Comparison of ENCODE assay signal across 34 mouse cellular contexts in the genomic region with DNA sequence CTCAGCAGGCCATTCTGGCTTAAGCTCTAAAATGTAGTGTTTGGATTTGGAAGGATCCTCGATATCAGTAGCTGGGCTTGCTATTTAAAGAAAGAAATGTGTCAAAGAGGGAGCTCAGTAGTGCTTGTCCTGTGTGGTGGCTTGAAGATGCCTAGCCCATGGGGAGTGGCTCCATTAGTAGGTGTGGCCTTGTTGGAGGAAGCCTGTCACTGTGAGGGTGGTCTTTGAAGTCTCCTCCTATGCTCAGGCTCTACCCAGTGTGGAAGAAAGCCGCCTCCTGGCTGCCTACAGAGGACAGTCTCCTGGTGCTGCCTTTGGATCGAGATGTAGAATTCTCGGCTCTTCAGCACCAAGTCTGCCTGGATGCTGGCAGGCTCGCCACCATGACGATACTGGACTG. TPM values are rescaled to one million over a fixed set of nuclear protein-coding genes. Genes with fewer than 3 reads are reported as not detected.
DNase-seq lines count a peak whose midpoint lies in the region; ATAC-seq and TF ChIP-seq lines count a peak whose summit lies in the region.
"Had no signal": no experiment of that assay in that cellular context is flagged by ENCODE, and none has a peak within 500 bp of the region (broad histone marks: within the 10 kb centered on the region; RNA-seq: fewer than 3 reads in every experiment).

No protein-coding gene starts in this region.

- no peak overlapping the region for H3K4me3 ChIP-seq in heart, embryonic 12.5 days
- no peak overlapping the region for H3K4me3 ChIP-seq in heart, postnatal 0 days (ENCODE audit: low read depth, low read length)
- H3K4me3 ChIP-seq in MEL (ENCODE audit: control insufficient read depth in 1 of 2, insufficient read depth in 1 of 2, low read depth in 2 of 2, low read length in 2 of 2) = no peak overlapping the region
- H3K4me3 ChIP-seq in stomach, embryonic 16.5 days (replicated peaks; ENCODE audit: low read length) = no peak overlapping the region
- H3K4me3 ChIP-seq in midbrain, postnatal 0 days (ENCODE audit: low read depth, low read length) = no peak overlapping the region
- H3K4me3 ChIP-seq: forebrain, embryonic 13.5 days; kidney, embryonic 15.5 days; layer of hippocampus, adult 2 months; limb, embryonic 13.5 days; liver, embryonic 13.5 days; megakaryocyte, embryonic 14.5 days; midbrain, embryonic 12.5 days; neural tube, embryonic 13.5 days had no signal

- H3K27ac ChIP-seq in heart, embryonic 12.5 days (ENCODE audit: poor library complexity, severe bottlenecking) = 0 out of 2 replicates have a peak overlapping the region, but pooled peaks have one; percentile 41
- no peak overlapping the region for H3K27ac ChIP-seq in heart, postnatal 0 days (ENCODE audit: low read depth)
- no peak overlapping the region for H3K27ac ChIP-seq in MEL (ENCODE audit: control insufficient read depth, low read depth, low read length)
- H3K27ac ChIP-seq in stomach, embryonic 16.5 days (ENCODE audit: low read length) = no peak overlapping the region
- H3K27ac ChIP-seq in midbrain, postnatal 0 days (ENCODE audit: low read depth, low read length) = no peak overlapping the region
- H3K27ac ChIP-seq: forebrain, embryonic 13.5 days; hindbrain, embryonic 14.5 days; kidney, embryonic 15.5 days; layer of hippocampus, adult 2 months; limb, embryonic 13.5 days; liver, embryonic 13.5 days; midbrain, embryonic 12.5 days; neural tube, embryonic 13.5 days had no signal

- no peak for TF ChIP-seq EP300 in heart, postnatal 0 days (IDR thresholded peaks at IDR 0.05; ENCODE audit: low read depth)
- no peak for TF ChIP-seq EP300 in MEL (IDR thresholded peaks at IDR 0.05; ENCODE audit: low read depth in 1 of 2, low read length in 2 of 2)

- no peaks in the 10 kb centered on the region for H3K27me3 ChIP-seq in heart, embryonic 12.5 days (replicated peaks)
- no peaks in the 10 kb centered on the region for H3K27me3 ChIP-seq in heart, postnatal 0 days (ENCODE audit: control insufficient read depth, insufficient read depth, low read length)
- H3K27me3 ChIP-seq in MEL (ENCODE audit: control insufficient read depth in 1 of 2, insufficient read depth in 2 of 2, low read length in 2 of 2) = peaks cover 0 to 1% of the 10 kb centered on the region in 2 experiments; a peak in 1 of 4 replicates
- H3K27me3 ChIP-seq in stomach, embryonic 16.5 days (ENCODE audit: control insufficient read depth, insufficient read depth, low read length) = no peaks in the 10 kb centered on the region
- H3K27me3 ChIP-seq in midbrain, postnatal 0 days (ENCODE audit: insufficient read depth, low read length) = no peaks in the 10 kb centered on the region
- H3K27me3 ChIP-seq: forebrain, embryonic 13.5 days; kidney, embryonic 15.5 days; limb, embryonic 13.5 days; liver, embryonic 13.5 days; megakaryocyte, embryonic 14.5 days; midbrain, embryonic 12.5 days; neural tube, embryonic 13.5 days had no signal

- no peaks in the 10 kb centered on the region for H3K9me3 ChIP-seq in heart, embryonic 12.5 days (replicated peaks)
- no peaks in the 10 kb centered on the region for H3K9me3 ChIP-seq in heart, postnatal 0 days (replicated peaks; ENCODE audit: control insufficient read depth, low read length)
- H3K9me3 ChIP-seq in MEL (replicated peaks; ENCODE audit: insufficient read depth, low read length) = no peaks in the 10 kb centered on the region
- H3K9me3 ChIP-seq in stomach, embryonic 16.5 days (replicated peaks; ENCODE audit: control insufficient read depth, low read length) = no peaks in the 10 kb centered on the region
- H3K9me3 ChIP-seq in midbrain, postnatal 0 days (ENCODE audit: low read length) = no peaks in the 10 kb centered on the region
- H3K9me3 ChIP-seq: forebrain, embryonic 13.5 days; kidney, embryonic 15.5 days; limb, embryonic 13.5 days; liver, embryonic 13.5 days; megakaryocyte, embryonic 14.5 days; midbrain, embryonic 12.5 days; neural tube, embryonic 13.5 days had no signal

- TF ChIP-seq RAD21 in MEL (IDR thresholded peaks at IDR 0.05; ENCODE audit: low read depth, low read length) = no peak

- H3K4me2 ChIP-seq in heart, embryonic 12.5 days = peak overlapping the region; percentile 11; the same call in 1 of the 2 replicates
- H3K4me2 ChIP-seq in heart, postnatal 0 days (ENCODE audit: low read depth, low read length) = no peak overlapping the region
- H3K4me2 ChIP-seq in stomach, embryonic 16.5 days (ENCODE audit: low read depth, low read length) = no peak overlapping the region
- H3K4me2 ChIP-seq in midbrain, postnatal 0 days (ENCODE audit: low read depth, low read length, poor library complexity, severe bottlenecking) = no peak overlapping the region
- H3K4me2 ChIP-seq: forebrain, embryonic 13.5 days; hindbrain, embryonic 14.5 days; kidney, embryonic 15.5 days; limb, embryonic 13.5 days; liver, embryonic 13.5 days; midbrain, embryonic 12.5 days; neural tube, embryonic 13.5 days had no signal

- TF ChIP-seq POLR2A in MEL (IDR thresholded peaks at IDR 0.05; ENCODE audit: control insufficient read depth in 1 of 2, insufficient read depth in 1 of 2, low read depth in 1 of 2, low read length in 2 of 2, poor library complexity in 1 of 2) = no peak

- H3K4me1 ChIP-seq in heart, embryonic 12.5 days (replicated peaks) = peaks cover 9% of the 10 kb centered on the region
- H3K4me1 ChIP-seq in heart, postnatal 0 days (ENCODE audit: control insufficient read depth, insufficient read depth) = no peaks in the 10 kb centered on the region
- H3K4me1 ChIP-seq in MEL (ENCODE audit: control insufficient read depth in 1 of 2, insufficient read depth in 2 of 2, low read length in 2 of 2) = no peaks in the 10 kb centered on the region
- H3K4me1 ChIP-seq in stomach, embryonic 16.5 days (ENCODE audit: control insufficient read depth, insufficient read depth, low read length) = no peaks in the 10 kb centered on the region
- no peaks in the 10 kb centered on the region for H3K4me1 ChIP-seq in midbrain, postnatal 0 days (ENCODE audit: insufficient read depth, low read length)
- H3K4me1 ChIP-seq: forebrain, embryonic 13.5 days; kidney, embryonic 15.5 days; limb, embryonic 13.5 days; liver, embryonic 13.5 days; midbrain, embryonic 12.5 days; neural tube, embryonic 13.5 days had no signal

- no peak overlapping the region for H3K9ac ChIP-seq in heart, embryonic 12.5 days
- H3K9ac ChIP-seq in heart, postnatal 0 days (replicated peaks; ENCODE audit: low read depth, low read length) = no peak overlapping the region
- no peak overlapping the region for H3K9ac ChIP-seq in MEL (ENCODE audit: control insufficient read depth, low read depth, low read length, poor library complexity, severe bottlenecking)
- H3K9ac ChIP-seq in stomach, embryonic 16.5 days (ENCODE audit: low read length) = no peak overlapping the region
- no peak overlapping the region for H3K9ac ChIP-seq in midbrain, postnatal 0 days (replicated peaks; ENCODE audit: low read length, poor library complexity, severe bottlenecking)
- H3K9ac ChIP-seq: forebrain, embryonic 13.5 days; hindbrain, embryonic 14.5 days; kidney, embryonic 15.5 days; limb, embryonic 13.5 days; liver, embryonic 13.5 days; midbrain, embryonic 12.5 days; neural tube, embryonic 13.5 days had no signal

- no peak for DNase-seq in heart, postnatal 4 days
- peak; percentile 24 for DNase-seq in heart, postnatal 0 days (ENCODE audit: low spot score)
- DNase-seq in heart, adult 11 months = no peak
- peak; percentile 16 for DNase-seq in MEL (ENCODE audit: low read depth, low spot score)
- DNase-seq in adrenal gland, postnatal 4 days (ENCODE audit: low spot score in 2 of 2) = no peak
- DNase-seq in midbrain, postnatal 0 days (ENCODE audit: low spot score) = no peak
- DNase-seq: adrenal gland, postnatal 10 days; cerebellum, adult 11-12 months; cerebellum, adult 9-11 months; gastrocnemius, postnatal 14 days; kidney, adult 11 months; kidney, postnatal 36 days; liver, embryonic 13.5 days; lung, adult 18-20 months; lung, postnatal 4 days; thymus, postnatal 14 days had no signal

- 39% methylated on average over 6 of the region's 6 CpGs for WGBS in heart, embryonic 12.5 days
- 39% methylated on average over 6 of the region's 6 CpGs for WGBS in heart, postnatal 0 days
- 47% methylated on average over 6 of the region's 6 CpGs for WGBS in stomach, embryonic 16.5 days
- 58% methylated on average over 6 of the region's 6 CpGs for WGBS in midbrain, postnatal 0 days

- TF ChIP-seq CTCF in heart, postnatal 0 days (IDR thresholded peaks at IDR 0.05; ENCODE audit: low read depth) = no peak
- no peak for TF ChIP-seq CTCF in MEL (IDR thresholded peaks at IDR 0.05 in 2 of 3, conservative IDR thresholded peaks at IDR 0.05 in 1 of 3; ENCODE audit: control insufficient read depth in 1 of 3, insufficient read depth in 1 of 3, low read depth in 2 of 3, low read length in 3 of 3, poor library complexity in 1 of 3, severe bottlenecking in 1 of 3)
- no peak for TF ChIP-seq CTCF in midbrain, postnatal 0 days (IDR thresholded peaks at IDR 0.05)

- ATAC-seq in heart, embryonic 12.5 days (ENCODE audit: insufficient number of reproducible peaks, low FRiP score) = no peak
- peak; percentile 66; the same call in 1 of the 2 replicates for ATAC-seq in heart, postnatal 0 days (ENCODE audit: insufficient read depth, low read depth)
- ATAC-seq in stomach, embryonic 16.5 days (ENCODE audit: insufficient read depth, low FRiP score) = peak; percentile 56; the same call in 1 of the 2 replicates
- no peak for ATAC-seq in midbrain, postnatal 0 days (ENCODE audit: low FRiP score)
- ATAC-seq: forebrain, embryonic 13.5 days; lung, postnatal 0 days had no signal

- no peaks in the 10 kb centered on the region for H3K79me2 ChIP-seq in MEL (ENCODE audit: control insufficient read depth, insufficient read depth, low read length, poor library complexity)

- peaks cover 44% of the 10 kb centered on the region for H3K36me3 ChIP-seq in heart, embryonic 12.5 days
- H3K36me3 ChIP-seq in heart, postnatal 0 days (replicated peaks; ENCODE audit: control insufficient read depth, insufficient read depth, low read length) = peaks cover 41% of the 10 kb centered on the region
- H3K36me3 ChIP-seq in MEL (ENCODE audit: control insufficient read depth in 1 of 2, insufficient read depth in 2 of 2, low read length in 2 of 2) = peaks cover 0 to 10% of the 10 kb centered on the region in 2 experiments; a peak in 2 of 4 replicates
- H3K36me3 ChIP-seq in stomach, embryonic 16.5 days (ENCODE audit: control insufficient read depth, insufficient read depth, low read length) = peaks cover 20% of the 10 kb centered on the region
- peaks cover 33% of the 10 kb centered on the region for H3K36me3 ChIP-seq in midbrain, postnatal 0 days (ENCODE audit: insufficient read depth, low read length)

RNA-seq across cellular contexts. Expression of a gene that starts 10.0 kb away (rescaled TPM):
- 237 and 240 TPM in 2 replicates for polyA plus RNA-seq in heart, embryonic 12.5 days (2016; fragmentation: Nextera tagmentation; extraction: Ambion mirVana)
- total RNA-seq in heart, postnatal 4 days (2021) = 100 to 1,000 TPM; 283 to 286 TPM
- 156 and 175 TPM in 2 replicates for total RNA-seq in heart, postnatal 0 days (2014; rRNA removed; ENCODE audit: low replicate concordance)
- polyA plus RNA-seq in heart, postnatal 0 days (2015; fragmentation: Nextera tagmentation; extraction: Ambion mirVana) = 478 and 500 TPM in 2 replicates
- 255 and 257 TPM in 2 replicates for total RNA-seq in MEL (2012; rRNA removed)
- 100 to 1,000 TPM; 189 to 260 TPM for polyA plus RNA-seq in MEL (2012; ENCODE audit: insufficient read depth in 1 of 2, insufficient read length in 2 of 2, low read depth in 1 of 2, low replicate concordance in 2 of 2, missing spikeins in 1 of 2)
- 216 and 225 TPM in 2 replicates for polyA plus RNA-seq in stomach, embryonic 16.5 days (2015; fragmentation: Nextera tagmentation; extraction: Ambion mirVana)
- 100 to 1,000 TPM; 184 to 212 TPM for total RNA-seq in adrenal gland, postnatal 4 days (2021)
- total RNA-seq in midbrain, postnatal 0 days (2014; rRNA removed) = 72.4 and 91.7 TPM in 2 replicates
- 275 and 280 TPM in 2 replicates for polyA plus RNA-seq in midbrain, postnatal 0 days (2015; fragmentation: Nextera tagmentation; extraction: Ambion mirVana)

RNA-seq across cellular contexts. Expression of a gene that starts 10.1 kb away (rescaled TPM):
- polyA plus RNA-seq in heart, embryonic 12.5 days (2016; fragmentation: Nextera tagmentation; extraction: Ambion mirVana) = 9.4 and 12.5 TPM in 2 replicates
- 1 to 10 TPM; 5.8 to 7.9 TPM for total RNA-seq in heart, postnatal 4 days (2021)
- total RNA-seq in heart, postnatal 0 days (2014; rRNA removed; ENCODE audit: low replicate concordance) = 0.34 and 1.3 TPM in 2 replicates
- 8.6 and 9.0 TPM in 2 replicates for polyA plus RNA-seq in heart, postnatal 0 days (2015; fragmentation: Nextera tagmentation; extraction: Ambion mirVana)
- total RNA-seq in MEL (2012; rRNA removed) = 16.3 and 20.9 TPM in 2 replicates
- polyA plus RNA-seq in MEL (2012; ENCODE audit: insufficient read depth in 1 of 2, insufficient read length in 2 of 2, low read depth in 1 of 2, low replicate concordance in 2 of 2, missing spikeins in 1 of 2) = 10 to 100 TPM in 1 of 2 experiments, not detected in 1; 23.0 TPM
- 26.4 and 28.4 TPM in 2 replicates for polyA plus RNA-seq in stomach, embryonic 16.5 days (2015; fragmentation: Nextera tagmentation; extraction: Ambion mirVana)
- 10 to 100 TPM; 22.7 to 23.6 TPM for total RNA-seq in adrenal gland, postnatal 4 days (2021)
- 3.0 and 6.3 TPM in 2 replicates for total RNA-seq in midbrain, postnatal 0 days (2014; rRNA removed)
- 8.6 and 10.6 TPM in 2 replicates for polyA plus RNA-seq in midbrain, postnatal 0 days (2015; fragmentation: Nextera tagmentation; extraction: Ambion mirVana)

RNA-seq across cellular contexts. Expression of a gene that starts 16.0 kb away (rescaled TPM):
- polyA plus RNA-seq in heart, embryonic 12.5 days (2016; fragmentation: Nextera tagmentation; extraction: Ambion mirVana) = not detected in 2 replicates
- not detected for total RNA-seq in heart, postnatal 4 days (2021)
- total RNA-seq in heart, postnatal 0 days (2014; rRNA removed; ENCODE audit: low replicate concordance) = not detected in 2 replicates
- not detected in 2 replicates for polyA plus RNA-seq in heart, postnatal 0 days (2015; fragmentation: Nextera tagmentation; extraction: Ambion mirVana)
- total RNA-seq in MEL (2012; rRNA removed) = not detected in 2 replicates
- polyA plus RNA-seq in MEL (2012; ENCODE audit: insufficient read depth in 1 of 2, insufficient read length in 2 of 2, low read depth in 1 of 2, low replicate concordance in 2 of 2, missing spikeins in 1 of 2) = not detected
- polyA plus RNA-seq in stomach, embryonic 16.5 days (2015; fragmentation: Nextera tagmentation; extraction: Ambion mirVana) = not detected in 2 replicates
- not detected for total RNA-seq in adrenal gland, postnatal 4 days (2021)
- total RNA-seq in midbrain, postnatal 0 days (2014; rRNA removed) = not detected in 2 replicates
- polyA plus RNA-seq in midbrain, postnatal 0 days (2015; fragmentation: Nextera tagmentation; extraction: Ambion mirVana) = 0.06 and 0.07 TPM in 2 replicates
- total RNA-seq: adrenal gland, postnatal 10 days; gastrocnemius, postnatal 14 days; granulocyte monocyte progenitor cell, adult 5-6 weeks; hematopoietic stem cell, adult 5-6 weeks; layer of hippocampus, adult 2 months; layer of hippocampus, postnatal 14 days; left cerebral cortex, adult 8-10 months; left cerebral cortex, postnatal 36 days had no signal
- polyA plus RNA-seq: forebrain, embryonic 13.5 days; hindbrain, embryonic 14.5 days; kidney, embryonic 15.5 days; limb, embryonic 13.5 days; liver, embryonic 13.5 days; lung, postnatal 0 days; midbrain, embryonic 12.5 days; neural tube, embryonic 13.5 days; stomach, embryonic 14.5 days; urinary bladder, adult 2 months had no signal

RNA-seq across cellular contexts. Expression of a gene that starts 28.8 kb away (rescaled TPM):
- 8.6 and 9.2 TPM in 2 replicates for polyA plus RNA-seq in heart, embryonic 12.5 days (2016; fragmentation: Nextera tagmentation; extraction: Ambion mirVana)
- 1 to 10 TPM; 7.3 to 8.6 TPM for total RNA-seq in heart, postnatal 4 days (2021)
- total RNA-seq in heart, postnatal 0 days (2014; rRNA removed; ENCODE audit: low replicate concordance) = 6.9 and 8.9 TPM in 2 replicates
- polyA plus RNA-seq in heart, postnatal 0 days (2015; fragmentation: Nextera tagmentation; extraction: Ambion mirVana) = 10.4 and 12.0 TPM in 2 replicates
- total RNA-seq in MEL (2012; rRNA removed) = 7.0 and 7.9 TPM in 2 replicates
- 1 to 10 TPM in 1 of 2 experiments, not detected in 1; 7.1 TPM for polyA plus RNA-seq in MEL (2012; ENCODE audit: insufficient read depth in 1 of 2, insufficient read length in 2 of 2, low read depth in 1 of 2, low replicate concordance in 2 of 2, missing spikeins in 1 of 2)
- 9.0 and 9.1 TPM in 2 replicates for polyA plus RNA-seq in stomach, embryonic 16.5 days (2015; fragmentation: Nextera tagmentation; extraction: Ambion mirVana)
- total RNA-seq in adrenal gland, postnatal 4 days (2021) = 10 to 100 TPM; 13.4 to 14.6 TPM
- total RNA-seq in midbrain, postnatal 0 days (2014; rRNA removed) = 5.7 and 11.6 TPM in 2 replicates
- polyA plus RNA-seq in midbrain, postnatal 0 days (2015; fragmentation: Nextera tagmentation; extraction: Ambion mirVana) = 6.8 and 7.3 TPM in 2 replicates

RNA-seq across cellular contexts. Expression of a gene that starts 34.1 kb away (rescaled TPM):
- 5.5 TPM in 2 replicates for polyA plus RNA-seq in heart, embryonic 12.5 days (2016; fragmentation: Nextera tagmentation; extraction: Ambion mirVana)
- total RNA-seq in heart, postnatal 4 days (2021) = 1 to 10 TPM; 4.1 to 4.2 TPM
- total RNA-seq in heart, postnatal 0 days (2014; rRNA removed; ENCODE audit: low replicate concordance) = 1.5 and 3.7 TPM in 2 replicates
- polyA plus RNA-seq in heart, postnatal 0 days (2015; fragmentation: Nextera tagmentation; extraction: Ambion mirVana) = 3.1 and 3.6 TPM in 2 replicates
- 0.35 and 0.49 TPM in 2 replicates for total RNA-seq in MEL (2012; rRNA removed)
- under 1 TPM in 1 of 2 experiments, not detected in 1; 0.64 TPM for polyA plus RNA-seq in MEL (2012; ENCODE audit: insufficient read depth in 1 of 2, insufficient read length in 2 of 2, low read depth in 1 of 2, low replicate concordance in 2 of 2, missing spikeins in 1 of 2)
- 5.7 and 5.9 TPM in 2 replicates for polyA plus RNA-seq in stomach, embryonic 16.5 days (2015; fragmentation: Nextera tagmentation; extraction: Ambion mirVana)
- total RNA-seq in adrenal gland, postnatal 4 days (2021) = 1 to 10 TPM; 4.6 to 5.9 TPM
- 7.5 and 11.0 TPM in 2 replicates for total RNA-seq in midbrain, postnatal 0 days (2014; rRNA removed)
- 6.2 and 7.5 TPM in 2 replicates for polyA plus RNA-seq in midbrain, postnatal 0 days (2015; fragmentation: Nextera tagmentation; extraction: Ambion mirVana)

Comparison
In these comparisons a context has a peak if more than half of its experiments do, and no peak if none do; other contexts are left out.
1. ATAC-seq: peak in heart, postnatal 0 days (single experiment) and stomach, embryonic 16.5 days (single experiment); none in heart, embryonic 12.5 days (single experiment) and midbrain, postnatal 0 days (single experiment).
2. DNase-seq: peak in heart, postnatal 0 days (single experiment) and MEL (single experiment); none in heart, postnatal 4 days (single experiment), heart, adult 11 months (single experiment), adrenal gland, postnatal 4 days (0 of 2) and midbrain, postnatal 0 days (single experiment).